Mouse (Mus musculus) heart, adult 18-20 months (tissue): ENCODE data around the gene Jpt1. TPM values are rescaled to one million over a fixed set of nuclear protein-coding genes. Genes with fewer than 3 reads are reported as not detected.

Experiments used
- microRNA-seq, 2 experiments: library from miRNA; unstranded; fragments of <30 nt; microRNA quantifications; one replicate each; pipeline ENCODE4 v1.2.0; 2022
- total RNA-seq, 2 experiments: library from RNA; stranded (reverse); gene quantifications; 2 replicates each; pipeline ENCODE4 v1.2.3; 2021

Gene Jpt1
- total RNA-seq, 2 experiments from 2014 or later = 114 to 148 TPM

Small RNA genes lying within 50 kb of the gene (microRNA-seq; reads per million reads assigned to microRNA genes)
- gene Mir3968 = 0 to 0.27 reads per million in 2 experiments

Other genes starting within 250 kb of the Jpt1 start
- gene Grin2c, start 247.1 kb downstream of the Jpt1 start, total RNA-seq = under 1 TPM; 0.27 to 0.41 TPM
- gene Fdxr, start 237.3 kb downstream of the Jpt1 start, total RNA-seq = 10 to 100 TPM in 1 of 2 experiments, 1 to 10 TPM in 1; 9.8 to 10.1 TPM
- gene Fads6, start 216.7 kb downstream of the Jpt1 start, total RNA-seq = 1 to 10 TPM; 2.2 to 2.4 TPM
- gene Otop2, start 207.2 kb downstream of the Jpt1 start, total RNA-seq = not detected
- under 1 TPM in 1 of 2 experiments, not detected in 1; 0.10 TPM for gene Ush1g, start 192.3 kb downstream of the Jpt1 start, total RNA-seq
- gene Otop3, start 179.7 kb downstream of the Jpt1 start, total RNA-seq = not detected
- gene Hid1, start 146.6 kb downstream of the Jpt1 start, total RNA-seq = 1 to 10 TPM; 2.4 to 3.6 TPM
- 1 to 10 TPM; 4.4 to 4.5 TPM for gene Cdr2l, start 132.5 kb downstream of the Jpt1 start, total RNA-seq
- 100 to 1,000 TPM; 140 to 166 TPM for gene Mrpl58, start 110.6 kb downstream of the Jpt1 start, total RNA-seq
- gene Atp5h, start 94.4 kb downstream of the Jpt1 start, total RNA-seq = 1,000 to 10,000 TPM; 2,170 to 2,492 TPM
- 10 to 100 TPM; 30.1 to 31.0 TPM for gene Kctd2, start 94.3 kb downstream of the Jpt1 start, total RNA-seq
- not detected for gene Trim80, start 73.8 kb downstream of the Jpt1 start, total RNA-seq
- gene Slc16a5, start 51.9 kb downstream of the Jpt1 start, total RNA-seq = under 1 TPM in 1 of 2 experiments, not detected in 1; 0.36 TPM
- gene Armc7, start 38.7 kb downstream of the Jpt1 start, total RNA-seq = 1 to 10 TPM; 1.8 to 1.9 TPM
- gene Nt5c, start 22.5 kb downstream of the Jpt1 start, total RNA-seq = 10 to 100 TPM; 11.5 to 16.6 TPM
- gene Sumo2, start 21.9 kb upstream of the Jpt1 start, total RNA-seq = 100 to 1,000 TPM; 160 to 170 TPM
- gene Nup85, start 50.0 kb upstream of the Jpt1 start, total RNA-seq = 10 to 100 TPM; 18.3 to 20.0 TPM
- gene Mrps7, start 89.5 kb upstream of the Jpt1 start, total RNA-seq = 10 to 100 TPM; 81.0 to 83.5 TPM
- gene Gga3, start 89.7 kb upstream of the Jpt1 start, total RNA-seq = 10 to 100 TPM; 16.1 to 19.0 TPM
- 10 to 100 TPM; 51.1 to 54.2 TPM for gene Mif4gd, start 98.6 kb upstream of the Jpt1 start, total RNA-seq
- gene Slc25a19, start 113.9 kb upstream of the Jpt1 start, total RNA-seq = 10 to 100 TPM; 35.3 to 38.3 TPM
- gene Grb2, start 194.2 kb upstream of the Jpt1 start, total RNA-seq = 100 to 1,000 TPM in 1 of 2 experiments, 10 to 100 TPM in 1; 98.4 to 111 TPM